Mouse (Mus musculus) bone marrow, adult 2 months (tissue): ENCODE results near the gene Tnfrsf11a. TPM values are rescaled to one million over a fixed set of nuclear protein-coding genes. Genes with fewer than 3 reads are reported as not detected.

Source experiments
- H3K27ac ChIP-seq: fragments of 200-500 bp; 2 replicates; pipeline ENCODE4 v1.5.1; 2012; ENCODE audit warnings: low read depth, mild to moderate bottlenecking, control low read depth, inconsistent platforms, low read length; ENCODE audit not compliant: control insufficient read depth, poor library complexity, insufficient read depth
- H3K4me1 ChIP-seq: fragments of 200-500 bp; 2 replicates; pipeline ENCODE4 v1.6.1; 2011; ENCODE audit warnings: low read length; ENCODE audit not compliant: control insufficient read depth, insufficient read depth
- H3K4me3 ChIP-seq: fragments of 200-500 bp; replicated peaks from 2 replicates; pipeline ENCODE3; 2011; ENCODE audit warnings: mild to moderate bottlenecking, low read depth, low read length, control low read depth; ENCODE audit not compliant: control insufficient read depth
- CTCF ChIP-seq: fragments of 200-500 bp; IDR thresholded peaks from 2 replicates; pipeline ENCODE4 v1.5.1; 2011; ENCODE audit warnings: low read length, control low read depth; ENCODE audit not compliant: control insufficient read depth, insufficient read depth
- POLR2A ChIP-seq: fragments of 200-500 bp; IDR thresholded peaks from 2 replicates; pipeline ENCODE4 v1.6.1; 2011; ENCODE audit warnings: low read depth, mild to moderate bottlenecking, control low read depth, low read length, borderline replicate concordance; ENCODE audit not compliant: control insufficient read depth
- whole genome bisulfite sequencing: fragments of 180-500 bp; shearing (Covaris S2); methylation state at CpG from one replicate; pipeline ENCODE4 v1.1.7; 2018; 5-methylcytosine and 5-hydroxymethylcytosine counted together
- polyA plus RNA-seq: library from polyadenylated mRNA; stranded (reverse); fragments of >200 nt; gene quantifications from 2 replicates; pipeline ENCODE4 v1.2.4, GENCODE M21; 2011; ENCODE audit warnings: low replicate concordance; ENCODE audit not compliant: missing spikeins, insufficient read depth, insufficient read length

Tnfrsf11a gene
- polyA plus RNA-seq, 1 experiment: 0.90 TPM

GRCm38 (mm10) chr1:105827786-105828345 is 47.3 kb downstream of the Tnfrsf11a start:
- Histone ChIP-seq H3K27ac (no peak overlapping the region), H3K4me3 (no peak overlapping the region), H3K4me1 (no peaks in the 10 kb centered on the region)
- 68% methylated on average over 8 of the region's 8 CpGs for WGBS
- TF ChIP-seq CTCF: no peak
- TF ChIP-seq POLR2A: no peak

GRCm38 (mm10) chr1:105829171-105829570 is 48.7 kb downstream of the Tnfrsf11a start:
- Histone ChIP-seq H3K4me1 (no peaks in the 10 kb centered on the region), H3K27ac (no peak overlapping the region), H3K4me3 (no peak overlapping the region)
- TF ChIP-seq CTCF: no peak
- WGBS: 89% methylated on average over 5 of the region's 5 CpGs

GRCm38 (mm10) chr1:105832784-105833183 is 52.3 kb downstream of the Tnfrsf11a start:
- 75% methylated on average over 1 of the region's 1 CpGs for WGBS
- no peak for TF ChIP-seq POLR2A
- TF ChIP-seq CTCF: no peak
- Histone ChIP-seq H3K4me3 (no peak overlapping the region), H3K4me1 (no peaks in the 10 kb centered on the region), H3K27ac (no peak overlapping the region)

- no peaks in the 10 kb centered on the region for H3K4me1 ChIP-seq
- TF ChIP-seq POLR2A (no peak), CTCF (no peak)
- no peak overlapping the region for H3K27ac ChIP-seq
- 51% methylated on average over 10 of the region's 10 CpGs for WGBS
- no peak overlapping the region for H3K4me3 ChIP-seq
Measured at GRCm38 (mm10) chr1:105842950-105843349, 62.4 kb downstream of the Tnfrsf11a start.

GRCm38 (mm10) chr1:105843386-105843785 is 62.9 kb downstream of the Tnfrsf11a start:
- Histone ChIP-seq H3K27ac (no peak overlapping the region), H3K4me3 (no peak overlapping the region), H3K4me1 (no peaks in the 10 kb centered on the region)
- TF ChIP-seq POLR2A: no peak
- 27% methylated on average over 12 of the region's 12 CpGs for WGBS

GRCm38 (mm10) chr1:105843856-105844255 is 63.3 kb downstream of the Tnfrsf11a start:
- Histone ChIP-seq H3K27ac (no peak overlapping the region), H3K4me3 (no peak overlapping the region), H3K4me1 (no peaks in the 10 kb centered on the region)
- WGBS: 34% methylated on average over 2 of the region's 2 CpGs
- TF ChIP-seq CTCF (no peak), POLR2A (no peak)

GRCm38 (mm10) chr1:105844341-105845006 is 64.0 kb downstream of the Tnfrsf11a start:
- TF ChIP-seq CTCF (no peak), POLR2A (no peak)
- Histone ChIP-seq H3K4me1 (no peaks in the 10 kb centered on the region), H3K4me3 (no peak overlapping the region), H3K27ac (no peak overlapping the region)
- 19% methylated on average over 28 of the region's 28 CpGs for WGBS

GRCm38 (mm10) chr1:105846431-105846830 is 65.9 kb downstream of the Tnfrsf11a start:
- Histone ChIP-seq H3K4me3 (no peak overlapping the region), H3K27ac (no peak overlapping the region), H3K4me1 (no peaks in the 10 kb centered on the region)
- no peak for TF ChIP-seq POLR2A
- TF ChIP-seq CTCF: no peak
- WGBS: 82% methylated on average over 2 of the region's 2 CpGs

- Histone ChIP-seq H3K4me3 (no peak overlapping the region), H3K4me1 (no peaks in the 10 kb centered on the region), H3K27ac (no peak overlapping the region)
- 79% methylated on average over 8 of the region's 8 CpGs for WGBS
- TF ChIP-seq CTCF (no peak), POLR2A (no peak)
Measured at GRCm38 (mm10) chr1:105848806-105849205, 68.3 kb downstream of the Tnfrsf11a start.
